Mouse (Mus musculus): ENCODE measurements around the gene Csnk1e.
"Not testable (repeated sequence)": the region's sequence is repeated elsewhere in the genome, so short reads cannot be mapped to it uniquely, and the experiment has no call there.

Gene Csnk1e

GRCm38 (mm10) chr15:79455106-79455810 lies at the start of gene Csnk1e:
Csnk1e (minus strand) TSS chr15:79455566.
- no peak for DNase-seq (ENCODE audit: low spot score in 2 of 2)

- DNase-seq (ENCODE audit: low spot score in 2 of 2), result no peak
These were observed 49.5 kb upstream of the Csnk1e start, which contains the start of gene Kcnj4 for GRCm38 (mm10) chr15:79504707-79505452. Kcnj4 (minus strand) TSS chr15:79505241.

- no peak for DNase-seq (ENCODE audit: low spot score in 2 of 2)
These were observed 48.1 kb upstream of the Csnk1e start for GRCm38 (mm10) chr15:79503438-79503837.

- DNase-seq (ENCODE audit: low spot score in 2 of 2), result no peak
These were observed 47.5 kb upstream of the Csnk1e start for GRCm38 (mm10) chr15:79502891-79503341.

- no peak for DNase-seq (ENCODE audit: low spot score in 2 of 2)
These were observed 44.7 kb upstream of the Csnk1e start for GRCm38 (mm10) chr15:79500110-79500509.

- no peak for DNase-seq (ENCODE audit: low spot score in 2 of 2)
These were observed 38.2 kb upstream of the Csnk1e start for GRCm38 (mm10) chr15:79493527-79493926.

GRCm38 (mm10) chr15:79489463-79489862 lies 34.1 kb upstream of the Csnk1e start:
- no peak for DNase-seq (ENCODE audit: low spot score in 2 of 2)

- DNase-seq (ENCODE audit: low spot score in 2 of 2), result no peak
These were observed 25.9 kb upstream of the Csnk1e start for GRCm38 (mm10) chr15:79481181-79481688.

- DNase-seq (ENCODE audit: low spot score in 2 of 2), result no peak
These were observed 21.9 kb upstream of the Csnk1e start for GRCm38 (mm10) chr15:79477227-79477626.

- no peak for DNase-seq (ENCODE audit: low spot score in 2 of 2)
These were observed 18.4 kb upstream of the Csnk1e start for GRCm38 (mm10) chr15:79473638-79474355.

- no peak for DNase-seq (ENCODE audit: low spot score in 2 of 2)
These were observed 17.7 kb upstream of the Csnk1e start for GRCm38 (mm10) chr15:79473042-79473441.

- DNase-seq (ENCODE audit: low spot score in 2 of 2), result no peak
These were observed 15.7 kb upstream of the Csnk1e start for GRCm38 (mm10) chr15:79471095-79471494.

- DNase-seq (ENCODE audit: low spot score in 2 of 2), result no peak
These were observed 15.2 kb upstream of the Csnk1e start for GRCm38 (mm10) chr15:79470583-79470982.

GRCm38 (mm10) chr15:79469577-79469976 lies 14.2 kb upstream of the Csnk1e start:
- DNase-seq (ENCODE audit: low spot score in 2 of 2), result no peak

- DNase-seq (ENCODE audit: low spot score in 2 of 2), result peak; percentile 81 to 90
These were observed 11.4 kb upstream of the Csnk1e start for GRCm38 (mm10) chr15:79466601-79467286.

GRCm38 (mm10) chr15:79456546-79456945 lies 1.2 kb upstream of the Csnk1e start:
- DNase-seq (ENCODE audit: low spot score in 2 of 2), result no peak

- not testable (repeated sequence) for DNase-seq (ENCODE audit: low spot score in 2 of 2)
These were observed 738 bp upstream of the Csnk1e start for GRCm38 (mm10) chr15:79456104-79456503.

- no peak for DNase-seq (ENCODE audit: low spot score in 2 of 2)
These were observed 1.5 kb downstream of the Csnk1e start for GRCm38 (mm10) chr15:79453831-79454230.

GRCm38 (mm10) chr15:79448041-79448440 lies 7.3 kb downstream of the Csnk1e start:
- no peak for DNase-seq (ENCODE audit: low spot score in 2 of 2)

- DNase-seq (ENCODE audit: low spot score in 2 of 2), result no peak
These were observed 9.3 kb downstream of the Csnk1e start for GRCm38 (mm10) chr15:79445786-79446654.
